Comparison of ENCODE assay signal across 8 mouse cellular contexts in the genomic region with DNA sequence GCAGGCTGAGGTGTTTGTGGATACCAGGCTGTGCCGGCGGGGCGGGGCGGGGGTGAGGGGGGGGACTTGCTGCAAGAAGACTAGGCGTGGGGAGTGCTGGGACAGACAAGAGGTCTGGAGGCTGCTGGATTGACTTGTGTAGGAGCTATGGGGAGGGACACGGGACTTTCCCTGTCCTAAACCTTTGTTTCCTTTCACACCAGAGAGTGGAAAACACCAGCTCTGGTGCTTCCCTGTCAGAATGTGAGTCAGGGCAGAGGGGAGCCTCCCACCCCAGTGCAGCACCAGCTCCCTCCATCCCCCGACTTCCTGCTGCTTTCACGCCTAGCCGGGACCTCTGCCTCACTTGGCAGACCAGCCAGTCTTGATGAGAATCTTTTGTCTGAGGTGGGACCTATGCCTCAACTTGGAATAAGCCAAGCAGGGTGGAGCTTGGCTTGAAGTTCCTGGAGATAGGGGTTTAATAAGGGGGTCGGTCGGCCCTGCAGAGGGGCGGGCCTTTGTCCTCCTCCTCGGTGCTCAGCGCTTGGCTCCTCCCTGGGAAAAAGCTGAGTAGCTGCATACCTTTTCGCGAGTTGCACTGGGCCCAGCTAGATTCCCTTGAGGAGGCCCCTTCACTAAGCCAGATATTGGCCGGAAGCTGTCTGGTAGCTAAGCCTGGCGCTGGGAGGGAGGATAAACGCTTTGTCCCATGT. TPM values are rescaled to one million over a fixed set of nuclear protein-coding genes. Genes with fewer than 3 reads are reported as not detected.
DNase-seq lines count a peak whose midpoint lies in the region; ATAC-seq and TF ChIP-seq lines count a peak whose summit lies in the region.

No protein-coding gene starts in this region.

- H3K36me3 ChIP-seq in kidney, embryonic 14.5 days (ENCODE audit: control insufficient read depth, insufficient read depth, low read length): no peaks in the 10 kb centered on the region
- no peaks in the 10 kb centered on the region for H3K36me3 ChIP-seq in intestine, embryonic 16.5 days (ENCODE audit: control insufficient read depth, insufficient read depth, low read length)
- no peaks in the 10 kb centered on the region for H3K36me3 ChIP-seq in midbrain, postnatal 0 days (ENCODE audit: insufficient read depth, low read length)

- peaks cover 23% of the 10 kb centered on the region for H3K4me1 ChIP-seq in kidney, embryonic 14.5 days (ENCODE audit: control insufficient read depth, insufficient read depth, low read length)
- H3K4me1 ChIP-seq in intestine, embryonic 16.5 days (ENCODE audit: control insufficient read depth, insufficient read depth, low read length): peaks cover 19% of the 10 kb centered on the region
- H3K4me1 ChIP-seq in midbrain, postnatal 0 days (ENCODE audit: insufficient read depth, low read length): peaks cover 8% of the 10 kb centered on the region

- DNase-seq in kidney, adult 9 months: no peak
- DNase-seq in T-cell, adult 2 months (ENCODE audit: low spot score): peak; percentile 48
- peak; percentile 98 for DNase-seq in heart, adult 11 months
- peak; percentile 70 for DNase-seq in midbrain, postnatal 0 days (ENCODE audit: low spot score)
- no peak for DNase-seq in layer of hippocampus, adult 9-10 months (ENCODE audit: low spot score)
- DNase-seq in layer of hippocampus, adult 18-20 months (ENCODE audit: low spot score in 2 of 2): no peak

- no peak for TF ChIP-seq CTCF in midbrain, postnatal 0 days (IDR thresholded peaks at IDR 0.05)

- no peaks in the 10 kb centered on the region for H3K9me3 ChIP-seq in kidney, embryonic 14.5 days (ENCODE audit: control insufficient read depth, low read length)
- no peaks in the 10 kb centered on the region for H3K9me3 ChIP-seq in intestine, embryonic 16.5 days (ENCODE audit: control insufficient read depth, low read length)
- no peaks in the 10 kb centered on the region for H3K9me3 ChIP-seq in midbrain, postnatal 0 days (ENCODE audit: low read length)

- peak overlapping the region; percentile 90 for H3K27ac ChIP-seq in kidney, embryonic 14.5 days (ENCODE audit: low read depth, low read length)
- H3K27ac ChIP-seq in intestine, embryonic 16.5 days (ENCODE audit: low read length): peak overlapping the region; percentile 94
- H3K27ac ChIP-seq in midbrain, postnatal 0 days (ENCODE audit: low read depth, low read length): peak overlapping the region; percentile 65

- H3K27me3 ChIP-seq in kidney, embryonic 14.5 days (ENCODE audit: control insufficient read depth, insufficient read depth, low read length): no peaks in the 10 kb centered on the region
- H3K27me3 ChIP-seq in intestine, embryonic 16.5 days (replicated peaks; ENCODE audit: control insufficient read depth, insufficient read depth, low read length): no peaks in the 10 kb centered on the region
- no peaks in the 10 kb centered on the region for H3K27me3 ChIP-seq in midbrain, postnatal 0 days (ENCODE audit: insufficient read depth, low read length)

- peak overlapping the region; percentile 25 for H3K4me3 ChIP-seq in kidney, embryonic 14.5 days (ENCODE audit: low read length)
- H3K4me3 ChIP-seq in intestine, embryonic 16.5 days (ENCODE audit: low read length): peak overlapping the region; percentile 44
- H3K4me3 ChIP-seq in midbrain, postnatal 0 days (ENCODE audit: low read depth, low read length): no peak overlapping the region

- H3K4me2 ChIP-seq in kidney, embryonic 14.5 days (replicated peaks; ENCODE audit: low read depth, low read length): peak overlapping the region; percentile 54
- peak overlapping the region; percentile 56 for H3K4me2 ChIP-seq in intestine, embryonic 16.5 days (ENCODE audit: low read depth, low read length)
- peak overlapping the region; percentile 22; the same call in 1 of the 2 replicates for H3K4me2 ChIP-seq in midbrain, postnatal 0 days (ENCODE audit: low read depth, low read length, poor library complexity, severe bottlenecking)

- peak; percentile 70 for ATAC-seq in kidney, embryonic 14.5 days (ENCODE audit: low FRiP score, low TSS enrichment)
- ATAC-seq in intestine, embryonic 16.5 days: peak; percentile 82
- ATAC-seq in midbrain, postnatal 0 days (ENCODE audit: low FRiP score): peak; percentile 53; the same call in 1 of the 2 replicates

- peak overlapping the region; percentile 59 for H3K9ac ChIP-seq in kidney, embryonic 14.5 days (ENCODE audit: low read depth, low read length)
- peak overlapping the region; percentile 68 for H3K9ac ChIP-seq in intestine, embryonic 16.5 days (ENCODE audit: low read depth, low read length)
- H3K9ac ChIP-seq in midbrain, postnatal 0 days (replicated peaks; ENCODE audit: low read length, poor library complexity, severe bottlenecking): peak overlapping the region; percentile 33; the same call in 1 of the 2 replicates

- WGBS in kidney, embryonic 14.5 days: 1% methylated on average over 19 of the region's 19 CpGs
- 3% methylated on average over 19 of the region's 19 CpGs for WGBS in intestine, embryonic 16.5 days
- WGBS in midbrain, postnatal 0 days: 12% methylated on average over 19 of the region's 19 CpGs

RNA-seq across cellular contexts. Expression of gene Acot7, which starts 7.7 kb away (rescaled TPM):
- 46.6 and 64.4 TPM in 2 replicates for polyA plus RNA-seq in kidney, embryonic 14.5 days (2014; fragmentation: Nextera tagmentation; extraction: Ambion mirVana)
- polyA plus RNA-seq in intestine, embryonic 16.5 days (2015; fragmentation: Nextera tagmentation; extraction: Ambion mirVana): 49.4 and 52.5 TPM in 2 replicates
- 228 and 259 TPM in 2 replicates for total RNA-seq in midbrain, postnatal 0 days (2014; rRNA removed)
- 510 and 544 TPM in 2 replicates for polyA plus RNA-seq in midbrain, postnatal 0 days (2015; fragmentation: Nextera tagmentation; extraction: Ambion mirVana)
- 100 to 1,000 TPM; 329 to 352 TPM for total RNA-seq in layer of hippocampus, adult 18-20 months (2021)

RNA-seq across cellular contexts. Expression of gene Hes2, which starts 27.0 kb away (rescaled TPM):
- polyA plus RNA-seq in kidney, embryonic 14.5 days (2014; fragmentation: Nextera tagmentation; extraction: Ambion mirVana): not detected in 2 replicates
- 0.68 and 0.98 TPM in 2 replicates for polyA plus RNA-seq in intestine, embryonic 16.5 days (2015; fragmentation: Nextera tagmentation; extraction: Ambion mirVana)
- not detected in 2 replicates for total RNA-seq in midbrain, postnatal 0 days (2014; rRNA removed)
- not detected in 2 replicates for polyA plus RNA-seq in midbrain, postnatal 0 days (2015; fragmentation: Nextera tagmentation; extraction: Ambion mirVana)
- total RNA-seq in layer of hippocampus, adult 18-20 months (2021): not detected

RNA-seq across cellular contexts. Expression of gene Espn, which starts 33.5 kb away (rescaled TPM):
- polyA plus RNA-seq in kidney, embryonic 14.5 days (2014; fragmentation: Nextera tagmentation; extraction: Ambion mirVana): 36.1 and 36.3 TPM in 2 replicates
- polyA plus RNA-seq in intestine, embryonic 16.5 days (2015; fragmentation: Nextera tagmentation; extraction: Ambion mirVana): 31.6 and 39.5 TPM in 2 replicates
- 0.22 and 0.42 TPM in 2 replicates for total RNA-seq in midbrain, postnatal 0 days (2014; rRNA removed)
- polyA plus RNA-seq in midbrain, postnatal 0 days (2015; fragmentation: Nextera tagmentation; extraction: Ambion mirVana): 0.22 and 0.53 TPM in 2 replicates
- 1 to 10 TPM; 2.8 to 3.0 TPM for total RNA-seq in layer of hippocampus, adult 18-20 months (2021)

Comparison
In these comparisons a context has a peak if more than half of its experiments do, and no peak if none do; other contexts are left out.
1. DNase-seq: peak in T-cell, adult 2 months (single experiment), heart, adult 11 months (single experiment) and midbrain, postnatal 0 days (single experiment); none in kidney, adult 9 months (single experiment), layer of hippocampus, adult 9-10 months (single experiment) and layer of hippocampus, adult 18-20 months (0 of 2).
2. RNA of gene Espn, which starts 33.5 kb away (polyA plus RNA-seq): 36.1 to 36.3 TPM in kidney, embryonic 14.5 days and 31.6 to 39.5 TPM in intestine, embryonic 16.5 days; 0.22 to 0.53 TPM in midbrain, postnatal 0 days; every median in the first group is over 10 times any median in the second.
3. Peak in every context shown above with its lines, with median percentiles within 50 percentile points of each other: ATAC-seq, H3K27ac ChIP-seq, H3K4me2 ChIP-seq and H3K9ac ChIP-seq.